Mouse (Mus musculus): ENCODE data around the gene Uimc1.

Gene Uimc1

GRCm38 (mm10) chr13:55040016-55040415 lies 60.1 kb downstream of the Uimc1 start:
- DNase-seq: no peak

- no peak for DNase-seq
These were observed 75.9 kb downstream of the Uimc1 start for GRCm38 (mm10) chr13:55024215-55024614.

GRCm38 (mm10) chr13:55022715-55023114 lies 77.4 kb downstream of the Uimc1 start:
- no peak for DNase-seq

GRCm38 (mm10) chr13:55022256-55022655 lies 77.8 kb downstream of the Uimc1 start:
- no peak for DNase-seq

- no peak for DNase-seq
These were observed 78.8 kb downstream of the Uimc1 start, which contains the start of gene Hk3 for GRCm38 (mm10) chr13:55021194-55021779. Gene Hk3 (minus strand): TSS chr13:55021385.

- no peak for DNase-seq
These were observed 80.0 kb downstream of the Uimc1 start for GRCm38 (mm10) chr13:55020051-55020450.

GRCm38 (mm10) chr13:55019181-55019580 lies 80.9 kb downstream of the Uimc1 start:
- peak; percentile 31 to 42 for DNase-seq

- DNase-seq: no peak
These were observed 81.4 kb downstream of the Uimc1 start for GRCm38 (mm10) chr13:55018700-55019099.

- DNase-seq: no peak
These were observed 82.1 kb downstream of the Uimc1 start for GRCm38 (mm10) chr13:55017898-55018599.

GRCm38 (mm10) chr13:55017154-55017897 lies 82.8 kb downstream of the Uimc1 start:
- no peak for DNase-seq

- no peak for DNase-seq
These were observed 85.6 kb downstream of the Uimc1 start for GRCm38 (mm10) chr13:55014451-55014850.

GRCm38 (mm10) chr13:55013702-55014344 lies 86.3 kb downstream of the Uimc1 start:
- no peak for DNase-seq

GRCm38 (mm10) chr13:55011981-55012478 lies 88.1 kb downstream of the Uimc1 start:
- DNase-seq: peak in 1 of 2 experiments; percentile 46

GRCm38 (mm10) chr13:55011103-55011502 lies 89.0 kb downstream of the Uimc1 start:
- DNase-seq: no peak

- no peak for DNase-seq
These were observed 91.5 kb downstream of the Uimc1 start for GRCm38 (mm10) chr13:55008589-55008988.

- no peak for DNase-seq
These were observed 93.7 kb downstream of the Uimc1 start for GRCm38 (mm10) chr13:55006415-55006742.

GRCm38 (mm10) chr13:55005691-55006414 lies 94.2 kb downstream of the Uimc1 start:
- DNase-seq: no peak

- DNase-seq: peak; percentile 42 to 43
These were observed 95.5 kb downstream of the Uimc1 start for GRCm38 (mm10) chr13:55004646-55005045.

- no peak for DNase-seq
These were observed 98.0 kb downstream of the Uimc1 start for GRCm38 (mm10) chr13:55002090-55002489.

GRCm38 (mm10) chr13:55000433-55000832 lies 99.7 kb downstream of the Uimc1 start:
- DNase-seq: no peak

- DNase-seq: no peak
These were observed 102.5 kb downstream of the Uimc1 start for GRCm38 (mm10) chr13:54997568-54997967.

- no peak for DNase-seq
These were observed 104.9 kb downstream of the Uimc1 start for GRCm38 (mm10) chr13:54995161-54995560.

- no peak for DNase-seq
These were observed 105.5 kb downstream of the Uimc1 start for GRCm38 (mm10) chr13:54994576-54994975.
